ENCODE assay signal across 16 mouse cellular contexts in the genomic region with DNA sequence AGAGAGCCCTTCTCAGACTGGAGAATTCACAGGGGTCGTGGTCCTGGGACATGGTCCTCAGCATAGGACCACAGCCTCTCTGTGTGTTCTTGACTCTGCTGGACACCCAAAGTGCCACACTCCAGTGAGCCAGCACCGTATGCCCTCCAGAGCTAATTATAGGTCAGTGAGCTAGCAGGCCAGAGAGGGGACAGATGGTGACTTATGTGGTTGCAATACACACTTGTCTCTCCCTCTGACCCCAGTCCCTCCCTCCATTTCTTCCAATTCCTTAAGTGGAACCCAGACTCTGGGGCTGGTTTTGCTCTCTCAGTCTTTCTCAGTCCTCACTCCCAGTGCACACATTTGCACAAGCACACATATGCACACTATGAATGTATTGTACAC. TPM values are rescaled to one million over a fixed set of nuclear protein-coding genes. Genes with fewer than 3 reads are reported as not detected.
A peak's percentile ranks its signal among the peaks of the same experiment; 100 is the strongest.
DNase-seq lines count a peak whose midpoint lies in the region; ATAC-seq and TF ChIP-seq lines count a peak whose summit lies in the region.
"Had no signal": no experiment of that assay in that cellular context is flagged by ENCODE, and none has a peak within 500 bp of the region (broad histone marks: within the 10 kb centered on the region; RNA-seq: fewer than 3 reads in every experiment).

No protein-coding gene starts in this region.

- peak overlapping the region; percentile 68 for H3K4me2 ChIP-seq in hindbrain, postnatal 0 days (ENCODE audit: low read depth, low read length)
- no peak overlapping the region for H3K4me2 ChIP-seq in hindbrain, embryonic 11.5 days (replicated peaks; ENCODE audit: low read depth, low read length)
- H3K4me2 ChIP-seq in limb, embryonic 13.5 days (replicated peaks) = no peak overlapping the region
- H3K4me2 ChIP-seq: embryonic facial prominence, embryonic 12.5 days; liver, embryonic 15.5 days had no signal

- H3K4me3 ChIP-seq in hindbrain, postnatal 0 days (ENCODE audit: low read length) = peak overlapping the region; percentile 66; the same call in 1 of the 2 replicates
- H3K4me3 ChIP-seq in hindbrain, embryonic 11.5 days (ENCODE audit: low read depth, low read length) = no peak overlapping the region
- peak overlapping the region; percentile 55; the same call in 1 of the 2 replicates for H3K4me3 ChIP-seq in cortical plate, adult 2 months (ENCODE audit: insufficient read depth, low read length)
- no peak overlapping the region for H3K4me3 ChIP-seq in limb, embryonic 13.5 days
- H3K4me3 ChIP-seq: embryonic facial prominence, embryonic 12.5 days; liver, embryonic 15.5 days had no signal

- no peak overlapping the region for H3K27ac ChIP-seq in hindbrain, postnatal 0 days
- H3K27ac ChIP-seq in hindbrain, embryonic 11.5 days (ENCODE audit: low read depth, low read length) = no peak overlapping the region
- H3K27ac ChIP-seq in cortical plate, adult 2 months (ENCODE audit: insufficient read depth, low read length) = no peak overlapping the region
- peak overlapping the region; percentile 15; the same call in 1 of the 2 replicates for H3K27ac ChIP-seq in limb, embryonic 13.5 days
- H3K27ac ChIP-seq: embryonic facial prominence, embryonic 12.5 days; liver, embryonic 15.5 days had no signal

- H3K9ac ChIP-seq in hindbrain, postnatal 0 days (replicated peaks; ENCODE audit: low read length) = no peak overlapping the region
- H3K9ac ChIP-seq in hindbrain, embryonic 11.5 days (ENCODE audit: low read depth, low read length) = no peak overlapping the region
- no peak overlapping the region for H3K9ac ChIP-seq in limb, embryonic 13.5 days
- H3K9ac ChIP-seq: embryonic facial prominence, embryonic 12.5 days; liver, embryonic 15.5 days had no signal

- WGBS in hindbrain, postnatal 0 days = 74% methylated on average over 2 of the region's 2 CpGs
- WGBS in hindbrain, embryonic 11.5 days = 60% methylated on average over 2 of the region's 2 CpGs
- WGBS in limb, embryonic 13.5 days = 53% methylated on average over 2 of the region's 2 CpGs

- no peaks in the 10 kb centered on the region for H3K27me3 ChIP-seq in hindbrain, postnatal 0 days (ENCODE audit: insufficient read depth, low read length)
- no peaks in the 10 kb centered on the region for H3K27me3 ChIP-seq in hindbrain, embryonic 11.5 days (ENCODE audit: control insufficient read depth, insufficient read depth, low read length)
- no peaks in the 10 kb centered on the region for H3K27me3 ChIP-seq in limb, embryonic 13.5 days
- H3K27me3 ChIP-seq: embryonic facial prominence, embryonic 12.5 days had no signal

- no peak for TF ChIP-seq POLR2A in cortical plate, adult 2 months (IDR thresholded peaks at IDR 0.05; ENCODE audit: extremely low read depth, insufficient read depth, low read length)

- ATAC-seq in hindbrain, postnatal 0 days = no peak
- ATAC-seq in hindbrain, embryonic 11.5 days (ENCODE audit: low FRiP score) = no peak
- ATAC-seq in limb, embryonic 13.5 days (ENCODE audit: low FRiP score, low read depth) = no peak
- no peak for ATAC-seq in granulocyte monocyte progenitor cell, adult 5-6 weeks (replicated peaks; ENCODE audit: poor library complexity, severe bottlenecking)

- no peaks in the 10 kb centered on the region for H3K9me3 ChIP-seq in hindbrain, postnatal 0 days (ENCODE audit: low read length)
- H3K9me3 ChIP-seq in hindbrain, embryonic 11.5 days (ENCODE audit: control insufficient read depth, low read length) = no peaks in the 10 kb centered on the region
- no peaks in the 10 kb centered on the region for H3K9me3 ChIP-seq in limb, embryonic 13.5 days
- H3K9me3 ChIP-seq: embryonic facial prominence, embryonic 12.5 days; liver, embryonic 15.5 days had no signal

- peaks cover 8% of the 10 kb centered on the region for H3K36me3 ChIP-seq in hindbrain, postnatal 0 days (ENCODE audit: insufficient read depth, low read length)
- peaks cover 5% of the 10 kb centered on the region; the same call in 1 of the 2 replicates for H3K36me3 ChIP-seq in hindbrain, embryonic 11.5 days (ENCODE audit: control insufficient read depth, insufficient read depth, low read length)
- peaks cover 15% of the 10 kb centered on the region for H3K36me3 ChIP-seq in limb, embryonic 13.5 days

- peaks cover 5% of the 10 kb centered on the region for H3K4me1 ChIP-seq in hindbrain, postnatal 0 days (ENCODE audit: insufficient read depth, low read length)
- H3K4me1 ChIP-seq in hindbrain, embryonic 11.5 days (replicated peaks; ENCODE audit: control insufficient read depth, insufficient read depth, low read length) = no peaks in the 10 kb centered on the region
- peaks cover 5% of the 10 kb centered on the region for H3K4me1 ChIP-seq in cortical plate, adult 2 months (ENCODE audit: control insufficient read depth, insufficient read depth, low read length)
- peaks cover 18% of the 10 kb centered on the region for H3K4me1 ChIP-seq in limb, embryonic 13.5 days
- H3K4me1 ChIP-seq: embryonic facial prominence, embryonic 12.5 days had no signal

- DNase-seq in hindbrain, postnatal 0 days (ENCODE audit: low spot score) = no peak
- no peak for DNase-seq in hindbrain, embryonic 11.5 days (ENCODE audit: low spot score)
- DNase-seq in cerebellum, adult 8-10 months = peak; percentile 70
- DNase-seq in thymus, postnatal 25 days = no peak
- DNase-seq: kidney, adult 11 months; spleen, adult 18-20 months had no signal

- no peak for TF ChIP-seq CTCF in hindbrain, postnatal 0 days (IDR thresholded peaks at IDR 0.05; ENCODE audit: low read depth)
- no peak for TF ChIP-seq CTCF in cortical plate, adult 2 months (IDR thresholded peaks at IDR 0.05; ENCODE audit: extremely low read depth, insufficient read depth, low read length)

RNA-seq across cellular contexts. Expression of a gene that starts 9.5 kb away (rescaled TPM):
- total RNA-seq in hindbrain, postnatal 0 days (2014; rRNA removed) = 42.7 and 46.5 TPM in 2 replicates
- 30.6 and 31.6 TPM in 2 replicates for polyA plus RNA-seq in hindbrain, postnatal 0 days (2015; fragmentation: Nextera tagmentation; extraction: Ambion mirVana)
- 1.9 and 2.1 TPM in 2 replicates for polyA plus RNA-seq in hindbrain, embryonic 11.5 days (2014; fragmentation: Nextera tagmentation; extraction: Ambion mirVana)
- polyA plus RNA-seq in cortical plate, adult 2 months (2012; rRNA removed) = 52.6 and 59.5 TPM in 2 replicates
- polyA plus RNA-seq in limb, embryonic 13.5 days (2015; fragmentation: Nextera tagmentation; extraction: Ambion mirVana) = 10.3 and 10.4 TPM in 2 replicates
- 6.4 and 12.5 TPM in 2 replicates for total RNA-seq in granulocyte monocyte progenitor cell, adult 5-6 weeks (2014; fragmentation: Nextera tagmentation)
- total RNA-seq in granulocyte monocyte progenitor cell, adult 5-6 weeks (2017) = 4.1 and 4.6 TPM in 2 replicates

RNA-seq across cellular contexts. Expression of a gene that starts 19.5 kb away (rescaled TPM):
- 189 and 200 TPM in 2 replicates for total RNA-seq in hindbrain, postnatal 0 days (2014; rRNA removed)
- polyA plus RNA-seq in hindbrain, postnatal 0 days (2015; fragmentation: Nextera tagmentation; extraction: Ambion mirVana) = 100 and 106 TPM in 2 replicates
- 126 and 128 TPM in 2 replicates for polyA plus RNA-seq in hindbrain, embryonic 11.5 days (2014; fragmentation: Nextera tagmentation; extraction: Ambion mirVana)
- polyA plus RNA-seq in cortical plate, adult 2 months (2012; rRNA removed) = 56.2 and 62.5 TPM in 2 replicates
- polyA plus RNA-seq in limb, embryonic 13.5 days (2015; fragmentation: Nextera tagmentation; extraction: Ambion mirVana) = 81.0 and 90.9 TPM in 2 replicates
- total RNA-seq in granulocyte monocyte progenitor cell, adult 5-6 weeks (2014; fragmentation: Nextera tagmentation) = 31.8 and 34.3 TPM in 2 replicates
- 53.6 and 115 TPM in 2 replicates for total RNA-seq in granulocyte monocyte progenitor cell, adult 5-6 weeks (2017)

RNA-seq across cellular contexts. Expression of a gene that starts 43.5 kb away (rescaled TPM):
- total RNA-seq in hindbrain, postnatal 0 days (2014; rRNA removed) = not detected in 2 replicates
- not detected in 2 replicates for polyA plus RNA-seq in hindbrain, postnatal 0 days (2015; fragmentation: Nextera tagmentation; extraction: Ambion mirVana)
- not detected in 2 replicates for polyA plus RNA-seq in hindbrain, embryonic 11.5 days (2014; fragmentation: Nextera tagmentation; extraction: Ambion mirVana)
- not detected in 2 replicates for polyA plus RNA-seq in cortical plate, adult 2 months (2012; rRNA removed)
- polyA plus RNA-seq in limb, embryonic 13.5 days (2015; fragmentation: Nextera tagmentation; extraction: Ambion mirVana) = not detected in 2 replicates
- total RNA-seq in granulocyte monocyte progenitor cell, adult 5-6 weeks (2014; fragmentation: Nextera tagmentation) = not detected in 2 replicates
- total RNA-seq in granulocyte monocyte progenitor cell, adult 5-6 weeks (2017) = not detected in 2 replicates
- total RNA-seq: layer of hippocampus, postnatal 14 days; megakaryocyte progenitor cell, adult 5-6 weeks had no signal
- polyA plus RNA-seq: brain, embryonic 14.5 days; embryonic facial prominence, embryonic 12.5 days; liver, embryonic 15.5 days; neural tube, embryonic 14.5 days; thymus, postnatal 0 days had no signal

RNA-seq across cellular contexts. Expression of a gene that starts 52.5 kb away (rescaled TPM):
- total RNA-seq in hindbrain, postnatal 0 days (2014; rRNA removed) = 0.16 TPM in 1 of 2 replicates, not detected in the other
- not detected in 2 replicates for polyA plus RNA-seq in hindbrain, postnatal 0 days (2015; fragmentation: Nextera tagmentation; extraction: Ambion mirVana)
- 5.5 and 12.2 TPM in 2 replicates for polyA plus RNA-seq in hindbrain, embryonic 11.5 days (2014; fragmentation: Nextera tagmentation; extraction: Ambion mirVana)
- 0.08 and 0.13 TPM in 2 replicates for polyA plus RNA-seq in cortical plate, adult 2 months (2012; rRNA removed)
- 171 and 190 TPM in 2 replicates for polyA plus RNA-seq in limb, embryonic 13.5 days (2015; fragmentation: Nextera tagmentation; extraction: Ambion mirVana)
- not detected in 2 replicates for total RNA-seq in granulocyte monocyte progenitor cell, adult 5-6 weeks (2014; fragmentation: Nextera tagmentation)
- total RNA-seq in granulocyte monocyte progenitor cell, adult 5-6 weeks (2017) = not detected in 2 replicates
- total RNA-seq: layer of hippocampus, postnatal 14 days; megakaryocyte progenitor cell, adult 5-6 weeks had no signal

Comparison
In these comparisons a context has a peak if more than half of its experiments do, and no peak if none do; other contexts are left out.
1. H3K4me3 ChIP-seq: peak in hindbrain, postnatal 0 days (single experiment) and cortical plate, adult 2 months (single experiment); none in hindbrain, embryonic 11.5 days (single experiment) and limb, embryonic 13.5 days (single experiment).